Mouse (Mus musculus) kidney, postnatal 36 days (tissue): ENCODE data around the gene Serpina1e.

Experiments
- DNase-seq, 2 experiments: peaks; one replicate each; pipeline ENCODE4 v3.0.0; 2021 to 2022; ENCODE audit warnings: mixed read lengths in 2 of 2

Serpina1e gene

GRCm38 (mm10) chr12:103958798-103959197 lies at the start of gene Serpina1e:
Serpina1e (minus strand) TSS chr12:103958975.
- no peak for DNase-seq

GRCm38 (mm10) chr12:104004689-104005088 lies 45.9 kb upstream of the Serpina1e start:
- no peak for DNase-seq

DNA sequence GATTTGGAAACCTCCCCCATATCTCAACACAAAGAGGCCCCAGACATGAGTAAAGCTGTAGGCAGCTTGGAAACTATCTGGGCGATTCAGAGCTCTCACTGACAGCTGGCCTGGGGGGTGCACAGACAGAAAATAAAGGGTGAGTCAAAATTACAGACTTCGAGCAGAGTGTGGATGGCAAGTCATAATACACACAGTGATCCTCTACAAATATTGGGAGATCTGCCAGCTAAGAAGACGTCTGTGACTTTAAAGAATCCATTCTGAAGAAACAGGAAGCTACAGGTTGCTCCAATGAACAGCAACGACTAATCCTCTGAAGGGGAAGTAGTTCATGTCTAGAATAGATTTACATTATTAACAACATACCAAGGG lies 44.5 kb upstream of the Serpina1e start:
- DNase-seq, result no peak

DNA sequence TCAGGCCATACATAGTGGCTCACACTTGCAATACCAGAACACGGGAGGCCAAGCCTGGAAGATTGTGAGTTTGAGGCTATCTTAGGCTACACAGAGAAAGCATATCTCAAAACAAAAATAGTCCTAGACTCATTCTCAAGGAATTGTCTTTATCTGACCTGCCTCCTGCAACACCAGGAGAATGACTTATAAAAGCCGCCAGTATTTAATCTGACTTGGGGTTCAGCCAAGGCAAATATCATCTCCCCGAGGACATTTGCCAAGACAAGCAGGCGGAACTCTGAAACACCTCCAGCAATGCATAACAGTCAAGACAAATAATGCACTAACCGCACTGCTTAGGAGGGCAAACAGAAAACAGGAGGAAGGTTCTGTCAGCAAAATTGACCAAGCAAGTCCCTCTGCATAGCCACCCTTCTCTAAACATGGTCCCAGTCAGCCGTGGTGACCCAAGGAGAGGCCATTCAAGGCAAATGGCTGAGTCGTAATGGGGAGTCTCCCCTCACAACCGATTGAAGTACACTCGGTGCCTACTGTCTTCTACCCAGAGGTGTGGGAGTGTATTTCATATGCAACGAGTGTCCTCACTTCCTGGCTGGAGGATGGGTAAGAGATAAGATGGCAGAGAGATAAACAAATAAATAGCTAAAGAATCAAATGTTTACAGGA lies 43.9 kb upstream of the Serpina1e start:
- DNase-seq, result peak; percentile 26 to 51

GRCm38 (mm10) chr12:104000594-104000993 lies 41.8 kb upstream of the Serpina1e start:
- DNase-seq, result no peak

DNA sequence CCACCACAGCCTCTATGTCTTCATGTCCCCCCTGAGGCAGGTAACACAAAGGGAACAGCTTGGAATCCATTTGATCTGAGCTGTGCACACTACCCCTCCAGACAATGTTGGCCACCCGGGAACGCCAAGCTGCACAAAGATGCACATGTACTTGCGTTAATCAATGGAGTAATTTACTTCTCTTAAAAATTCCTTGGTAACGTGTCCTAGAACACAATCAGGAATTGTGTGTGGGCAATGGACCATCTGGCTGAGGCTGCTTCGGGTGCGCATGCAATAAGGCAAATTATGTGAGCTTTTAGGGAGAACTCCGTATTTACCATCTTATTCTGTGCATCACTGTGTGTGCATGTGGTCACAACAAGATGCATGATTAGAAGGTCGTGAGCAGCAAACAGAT lies 40.8 kb upstream of the Serpina1e start:
- DNase-seq, result no peak

- no peak for DNase-seq
Measured at GRCm38 (mm10) chr12:103996513-103996912, 37.7 kb upstream of the Serpina1e start.

DNA sequence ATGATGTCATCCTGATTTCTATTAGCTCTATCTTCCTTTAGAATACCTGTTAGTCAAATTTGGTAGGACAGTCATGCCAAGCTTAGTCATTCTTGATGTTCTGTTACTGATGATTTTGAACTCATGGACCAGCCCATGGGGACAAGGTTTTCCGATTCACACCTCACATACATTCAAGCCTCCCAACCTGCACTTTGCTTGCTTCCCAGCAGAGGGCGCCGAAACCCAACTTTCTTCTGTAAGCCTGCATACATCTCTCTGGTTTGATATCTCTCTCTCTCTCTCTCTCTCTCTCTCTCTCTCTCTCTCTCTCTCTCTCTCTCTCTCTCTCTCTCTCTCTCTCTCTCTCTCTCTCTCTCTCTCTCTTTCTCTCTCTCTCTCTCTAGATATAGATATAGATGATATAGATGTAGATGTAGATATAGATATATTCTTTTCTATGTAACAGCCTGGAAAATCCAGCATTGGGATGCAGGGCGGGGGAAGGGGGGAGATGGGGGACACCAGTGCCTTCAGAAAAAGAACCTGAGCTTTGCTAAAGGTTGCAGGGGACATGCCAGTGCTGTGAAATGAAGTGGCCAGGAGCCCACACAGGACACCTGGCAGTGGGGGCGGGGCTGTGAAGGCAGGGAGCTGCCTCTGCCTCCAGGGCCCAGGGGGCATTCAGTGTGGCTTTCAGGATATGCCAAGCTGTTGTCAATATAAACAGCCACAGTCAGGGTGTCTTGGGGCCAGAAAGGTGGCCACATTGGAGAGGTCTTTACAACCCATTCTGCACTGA lies 36.7 kb upstream of the Serpina1e start:
- peak; percentile 65 to 79 for DNase-seq

DNA sequence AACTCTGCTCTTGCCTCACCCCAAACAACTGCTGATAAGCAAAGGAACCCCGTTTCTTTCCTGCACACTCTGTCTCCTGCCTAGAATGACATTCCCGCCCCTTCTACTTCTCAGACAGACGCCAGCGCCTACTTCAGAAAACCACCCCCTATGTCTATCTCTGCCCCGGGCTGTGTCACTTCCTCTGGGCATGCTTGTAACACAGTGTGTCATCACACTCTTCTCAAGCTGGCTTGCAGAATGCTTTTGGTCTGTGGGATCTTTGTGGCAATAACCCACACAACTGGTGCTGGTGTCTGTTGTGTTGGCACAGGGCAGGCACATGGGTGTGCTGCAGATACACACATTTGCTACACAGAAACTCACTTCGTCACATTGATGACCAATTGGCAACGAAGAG lies 34.2 kb upstream of the Serpina1e start:
- no peak for DNase-seq

DNA sequence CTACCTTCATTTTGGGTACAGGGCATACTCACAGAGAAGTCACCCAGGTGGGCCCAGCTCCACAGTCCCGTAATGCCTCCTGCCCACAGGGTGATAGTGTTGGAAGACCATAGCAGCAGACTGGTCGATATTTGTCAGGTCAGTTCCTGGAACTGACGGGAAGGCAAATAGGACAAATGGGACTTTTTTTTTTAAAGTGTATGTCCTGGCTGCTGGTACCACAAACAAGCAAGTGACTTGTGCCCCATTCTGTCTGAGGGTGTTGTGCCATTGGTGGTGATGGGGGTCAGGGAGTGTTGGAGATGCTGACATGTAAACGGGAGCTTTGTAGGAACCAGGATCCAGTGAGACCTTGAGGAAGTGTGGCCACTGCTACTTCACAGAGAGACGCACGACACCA lies 31.1 kb upstream of the Serpina1e start, which contains the start of gene Serpina11:
Serpina11 (minus strand) TSS at position 101 of the 400 bp plus-strand sequence.
- DNase-seq, result no peak

DNA sequence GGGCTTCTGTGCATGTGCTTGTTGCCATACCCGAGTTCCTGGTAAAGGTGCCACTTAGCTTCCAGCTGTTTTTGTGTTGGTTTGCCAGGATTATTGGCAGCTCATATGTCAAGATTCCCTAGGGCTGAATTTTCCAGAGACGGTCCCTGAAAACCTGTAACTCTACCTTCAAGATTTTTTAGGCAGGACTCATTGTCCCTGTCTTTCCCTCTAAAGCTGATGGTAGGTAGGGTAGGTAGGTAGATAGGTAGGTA lies 30.7 kb upstream of the Serpina1e start:
- no peak for DNase-seq

- DNase-seq, result peak; percentile 22 to 26
Measured at GRCm38 (mm10) chr12:103988754-103989513, 30.2 kb upstream of the Serpina1e start.

GRCm38 (mm10) chr12:103985868-103986267 lies 27.1 kb upstream of the Serpina1e start:
- no peak for DNase-seq

GRCm38 (mm10) chr12:103984935-103985334 lies 26.2 kb upstream of the Serpina1e start:
- DNase-seq, result peak; percentile 27 to 78

DNA sequence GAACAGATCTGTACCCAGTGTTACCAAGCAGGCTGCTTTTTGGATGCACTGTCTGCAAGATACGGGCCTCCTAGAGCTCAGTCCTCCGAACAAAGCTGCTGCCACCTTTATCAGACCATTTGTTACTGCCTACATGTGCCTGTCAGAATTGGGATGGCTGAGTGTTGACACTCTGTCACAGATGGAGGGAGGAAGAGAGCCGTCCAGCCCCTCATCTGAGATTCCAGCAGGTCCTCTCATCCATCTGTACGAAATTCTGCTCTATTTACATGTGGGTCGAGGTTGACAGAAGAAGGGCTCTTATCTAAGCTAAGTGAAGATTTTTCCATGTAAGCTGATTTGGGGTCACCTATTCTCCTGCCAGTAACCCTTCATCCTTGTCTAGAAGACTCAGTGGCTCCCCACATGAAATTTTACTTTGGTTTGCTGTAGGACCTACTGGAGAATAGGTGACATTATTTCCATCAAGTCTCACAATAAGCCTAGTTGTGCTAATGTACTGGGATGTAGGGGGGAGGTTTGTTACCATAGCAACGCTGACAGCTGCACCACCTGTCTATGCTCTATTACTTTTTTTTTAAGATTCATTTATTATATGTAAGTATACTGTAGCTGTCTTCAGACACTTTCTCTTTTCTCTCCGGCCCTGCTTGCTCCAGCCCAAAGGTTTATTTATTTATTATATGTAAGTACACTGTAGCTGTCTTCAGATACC lies 23.0 kb upstream of the Serpina1e start:
- DNase-seq, result no peak

DNA sequence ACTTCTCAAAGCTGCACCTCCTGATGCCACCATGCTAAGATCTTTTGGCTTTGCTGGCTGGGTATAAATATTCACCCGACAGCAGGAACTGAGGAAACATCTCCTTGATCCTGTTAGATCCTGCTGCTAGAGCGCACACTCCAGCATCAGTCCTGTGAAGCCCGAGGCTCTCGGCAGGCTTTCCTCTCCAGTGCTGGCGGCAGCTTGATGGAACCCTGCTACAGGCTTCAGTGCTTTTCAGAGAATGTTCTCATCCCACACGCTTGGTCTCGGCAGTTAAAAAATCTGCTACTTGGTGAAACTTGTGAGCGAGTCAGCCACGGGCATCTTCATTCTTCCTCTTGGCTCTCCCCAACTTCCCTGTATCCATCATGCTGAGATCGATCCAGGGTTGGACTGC lies 19.5 kb upstream of the Serpina1e start:
- no peak for DNase-seq

DNA sequence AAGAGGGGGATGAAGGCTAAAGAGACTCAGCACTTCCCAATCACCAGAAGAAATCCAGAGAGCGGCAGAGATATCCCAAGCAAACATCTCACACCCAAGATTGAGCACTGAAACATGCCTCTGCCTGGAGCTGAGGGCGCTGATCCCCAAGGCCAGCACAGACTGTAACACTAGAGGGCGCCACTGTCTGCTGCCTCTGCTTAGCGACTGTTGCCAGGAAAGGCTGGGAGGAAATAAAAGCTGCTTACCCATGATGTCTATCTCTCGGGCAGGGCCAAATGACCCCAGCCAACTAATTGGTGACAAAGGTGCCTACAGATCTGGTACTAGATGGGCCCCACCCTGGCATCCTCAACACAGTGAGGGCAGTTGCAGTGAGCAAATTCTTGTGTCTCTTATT lies 19.1 kb upstream of the Serpina1e start:
- DNase-seq, result peak in 1 of 2 experiments; percentile 49

- DNase-seq, result no peak
Measured at GRCm38 (mm10) chr12:103977060-103977459, 18.3 kb upstream of the Serpina1e start.

DNA sequence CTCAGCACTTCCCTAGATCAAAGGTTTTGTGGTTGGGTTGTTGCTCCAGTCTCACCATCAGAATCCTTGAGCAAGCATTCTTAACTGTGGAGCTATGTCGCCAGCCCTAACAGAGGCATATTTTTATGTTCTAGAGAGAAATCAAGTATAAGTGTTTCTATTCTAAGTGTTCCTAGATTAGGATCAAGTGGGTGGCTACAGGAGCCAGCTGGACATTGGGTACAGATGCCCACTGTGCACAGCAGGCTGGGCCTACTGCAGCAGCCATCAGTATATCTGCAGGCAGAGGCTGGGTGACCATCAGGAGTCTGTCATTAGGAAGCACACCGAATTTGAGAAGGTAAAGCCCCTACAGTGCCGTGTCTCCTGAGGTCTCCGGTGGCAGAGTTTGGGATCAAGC lies 12.3 kb upstream of the Serpina1e start:
- no peak for DNase-seq

DNA sequence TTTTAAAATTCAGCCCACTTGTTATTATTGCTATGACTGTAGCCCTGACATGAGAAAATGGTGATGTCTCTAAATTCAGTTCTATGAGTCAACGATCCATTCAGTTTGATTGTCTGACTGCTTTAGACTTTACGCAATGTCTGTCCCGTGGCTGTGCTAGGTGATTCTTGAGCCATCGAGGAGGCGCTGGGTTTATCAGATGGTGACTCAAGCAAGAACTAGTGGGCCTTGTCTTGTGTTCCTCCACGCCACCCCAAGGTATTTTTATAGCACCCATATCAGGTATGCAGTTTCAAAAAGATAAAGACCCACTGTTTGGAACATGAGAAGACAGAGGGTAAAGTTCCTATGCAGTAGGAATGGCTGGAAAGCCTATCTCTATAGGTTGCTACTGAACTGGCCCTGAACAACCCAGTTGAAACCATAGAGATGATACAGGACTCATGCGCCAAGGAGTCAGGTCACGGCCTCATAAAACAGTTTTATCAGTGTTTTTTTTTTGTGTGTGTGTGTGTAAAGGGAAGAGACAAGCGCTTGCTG lies 10.9 kb upstream of the Serpina1e start:
- DNase-seq, result no peak

DNA sequence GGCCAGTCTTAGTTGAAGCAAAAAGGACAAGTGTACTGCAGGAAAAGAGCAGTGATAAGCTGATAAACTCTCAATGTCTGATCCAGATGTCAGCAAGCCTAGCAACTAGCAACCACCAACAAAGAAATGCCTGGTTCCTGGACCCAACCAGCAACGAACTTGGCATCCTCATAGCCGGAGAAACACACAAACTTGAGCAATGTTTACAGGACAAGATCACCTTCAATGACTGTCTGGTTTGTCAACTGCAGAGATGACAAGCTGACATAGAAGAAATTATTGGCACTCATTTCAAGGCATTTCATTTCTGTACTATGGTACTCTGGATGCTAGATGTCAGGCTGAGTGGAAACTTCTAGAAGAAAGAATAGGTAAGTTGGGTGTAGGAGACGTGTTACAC lies 8.0 kb upstream of the Serpina1e start:
- no peak for DNase-seq

GRCm38 (mm10) chr12:103963288-103963687 lies 4.5 kb upstream of the Serpina1e start:
- DNase-seq, result peak; percentile 17 to 47

DNA sequence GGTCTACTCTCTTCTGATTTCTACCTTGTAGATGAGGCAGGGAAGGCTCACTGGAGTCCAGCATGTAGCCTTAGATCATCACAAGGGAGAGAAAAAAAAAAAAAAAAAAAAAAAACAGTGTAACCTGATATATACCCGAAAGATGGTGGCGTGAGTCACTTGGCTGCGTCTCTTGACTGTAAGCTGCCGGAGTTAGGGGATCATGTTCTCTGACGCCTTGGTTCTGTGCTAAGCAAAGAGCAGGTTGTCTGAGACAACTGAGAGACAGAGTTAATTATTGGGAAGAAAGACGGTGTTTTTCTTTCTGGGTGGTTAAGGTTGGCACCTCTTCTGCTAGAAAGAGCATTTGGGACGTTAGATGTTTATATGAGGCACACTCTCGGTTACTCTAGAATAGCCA lies 4.1 kb upstream of the Serpina1e start:
- no peak for DNase-seq
